Mouse (Mus musculus) thymus, adult 2 months (tissue): ENCODE measurements around the gene Tnf.

Source experiments
- CTCF ChIP-seq: fragments of 200-500 bp; IDR thresholded peaks from 2 replicates; pipeline ENCODE4 v1.5.1; 2012; ENCODE audit warnings: mild to moderate bottlenecking, control low read depth, low read length, moderate library complexity, borderline replicate concordance; ENCODE audit not compliant: control insufficient read depth, poor library complexity, insufficient read depth; ENCODE audit errors: extremely low read depth
- POLR2A ChIP-seq: fragments of 200-500 bp; IDR thresholded peaks from 2 replicates; pipeline ENCODE4 v1.6.1; 2012; ENCODE audit warnings: mild to moderate bottlenecking, low read length, control low read depth, moderate library complexity; ENCODE audit not compliant: control insufficient read depth, poor library complexity, insufficient read depth; ENCODE audit errors: extremely low read depth

DNA sequence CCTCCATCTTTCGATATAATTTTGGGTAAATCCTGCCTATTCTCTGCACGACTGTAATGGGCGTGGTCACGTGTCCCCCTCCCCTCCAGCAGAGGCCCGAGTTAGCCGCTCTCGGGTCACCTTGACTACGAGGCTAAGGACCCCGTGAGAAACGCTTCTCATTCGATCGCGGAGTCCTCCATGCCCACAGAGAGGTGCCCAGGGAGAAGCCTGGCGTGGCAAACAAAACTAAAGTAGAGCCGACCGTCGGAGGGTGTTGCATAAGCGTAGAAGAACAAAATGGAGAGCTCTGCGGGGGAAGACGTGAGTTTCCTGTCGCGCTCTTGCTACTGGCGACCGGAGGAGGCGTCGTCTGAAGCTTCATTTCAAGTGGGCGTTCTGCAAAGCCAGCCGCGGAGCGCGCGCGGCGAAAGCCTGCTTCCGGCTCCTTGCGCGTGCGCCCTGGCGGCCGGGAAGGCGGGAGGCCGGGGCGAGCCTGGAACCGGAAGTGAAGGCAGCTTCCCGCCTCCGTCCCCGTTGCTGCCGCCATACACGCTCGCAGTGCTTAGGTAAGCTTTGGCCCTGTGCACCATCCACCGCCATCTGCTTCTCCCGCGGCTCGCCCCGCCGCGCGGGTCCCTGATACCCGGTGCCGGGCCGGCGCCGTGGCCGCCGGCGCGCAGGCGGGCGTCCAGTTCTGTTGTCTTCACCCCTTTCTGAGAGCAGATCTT lies 39.7 kb upstream of the Tnf start, which contains the start of gene Ddx39b:
- peak; percentile 43; the same call in 1 of the 2 replicates for TF ChIP-seq CTCF
- TF ChIP-seq POLR2A: peak; percentile 84
